Mouse (Mus musculus) urinary bladder, postnatal 25 days (tissue): Measurements from ENCODE around the gene Nudt4.

ENCODE experiments used
- DNase-seq: peaks from one replicate; pipeline ENCODE4 v3.0.0; 2022; ENCODE audit warnings: low spot score

Nudt4 gene

GRCm38 (mm10) chr10:95501033-95501432 lies 62.9 kb downstream of the Nudt4 start:
- no peak for DNase-seq
